Mouse (Mus musculus): ENCODE results near the gene Slc2a1. TPM values are rescaled to one million over a fixed set of nuclear protein-coding genes. Genes with fewer than 3 reads are reported as not detected.
A peak's percentile ranks its signal among the peaks of the same experiment; 100 is the strongest.

The Slc2a1 gene
- total RNA-seq, 2 experiments from 2014 or later: 6.2 to 7.5 TPM

DNA sequence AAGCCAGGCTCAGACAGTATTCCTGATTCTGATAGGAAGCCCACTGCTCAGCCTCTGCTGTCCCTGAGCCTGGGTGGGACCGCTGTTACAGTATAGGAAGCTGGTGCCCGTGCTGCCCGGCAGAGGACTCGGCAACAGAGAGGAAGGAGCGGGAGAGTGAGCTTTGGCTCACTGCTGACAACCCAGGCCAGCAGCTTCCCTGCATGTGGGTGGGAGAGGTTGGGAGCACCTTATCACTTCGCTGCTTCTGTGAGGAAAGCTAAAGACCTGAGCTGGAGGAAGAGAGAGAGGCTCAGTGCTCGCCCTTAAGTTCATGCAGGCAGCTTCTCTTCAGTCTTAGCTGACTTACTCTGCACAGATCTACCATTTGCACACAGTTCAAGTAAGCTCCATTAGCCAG is 20.0 kb downstream of the Slc2a1 start:
- no peak for DNase-seq (ENCODE audit: low spot score)

- DNase-seq (ENCODE audit: low spot score): no peak
These were observed 20.6 kb downstream of the Slc2a1 start for GRCm38 (mm10) chr4:119129096-119129495.

DNA sequence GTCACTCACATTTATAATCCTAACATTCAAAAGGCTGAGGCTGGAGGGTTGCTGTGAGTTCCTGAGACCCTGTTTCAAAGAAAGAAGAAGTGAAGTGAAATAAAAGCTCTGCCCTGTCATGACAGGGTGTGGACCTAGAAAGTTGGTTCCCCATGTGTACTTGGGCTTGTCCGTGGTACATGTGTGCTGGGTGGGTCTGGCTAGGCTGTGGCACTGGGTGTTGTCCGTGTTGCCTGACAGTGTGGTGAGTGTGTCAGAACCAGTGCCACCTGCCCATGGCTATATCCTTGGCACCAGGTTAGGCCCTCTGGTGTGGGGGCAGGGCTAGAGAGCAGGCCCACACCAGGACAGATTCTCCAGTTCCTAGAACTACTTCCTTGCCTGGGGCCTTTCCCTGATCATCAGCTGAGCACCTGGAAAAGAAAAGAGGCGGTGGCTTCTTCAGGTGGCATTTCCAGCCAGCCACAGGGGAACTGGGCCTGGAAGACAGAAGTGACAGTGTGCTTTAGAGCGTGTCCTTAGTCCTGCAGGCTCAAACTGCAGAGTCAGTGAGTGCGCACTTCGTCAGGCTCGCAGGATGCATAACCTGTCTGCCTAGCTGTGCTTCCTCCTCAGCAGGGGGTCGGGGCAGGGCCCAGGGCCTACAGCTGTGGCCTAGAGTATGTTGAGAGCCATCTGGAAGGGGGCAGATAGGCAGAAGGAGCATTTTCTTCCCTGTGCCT is 22.8 kb downstream of the Slc2a1 start:
- DNase-seq (ENCODE audit: low spot score): no peak

GRCm38 (mm10) chr4:119133306-119133705 is 24.8 kb downstream of the Slc2a1 start:
- no peak for DNase-seq (ENCODE audit: low spot score)

- no peak for DNase-seq (ENCODE audit: low spot score)
These were observed 25.3 kb downstream of the Slc2a1 start for GRCm38 (mm10) chr4:119133860-119134259.

GRCm38 (mm10) chr4:119137313-119137712 is 28.8 kb downstream of the Slc2a1 start:
- no peak for DNase-seq (ENCODE audit: low spot score)

GRCm38 (mm10) chr4:119138171-119138570 is 29.7 kb downstream of the Slc2a1 start:
- DNase-seq (ENCODE audit: low spot score): no peak

DNA sequence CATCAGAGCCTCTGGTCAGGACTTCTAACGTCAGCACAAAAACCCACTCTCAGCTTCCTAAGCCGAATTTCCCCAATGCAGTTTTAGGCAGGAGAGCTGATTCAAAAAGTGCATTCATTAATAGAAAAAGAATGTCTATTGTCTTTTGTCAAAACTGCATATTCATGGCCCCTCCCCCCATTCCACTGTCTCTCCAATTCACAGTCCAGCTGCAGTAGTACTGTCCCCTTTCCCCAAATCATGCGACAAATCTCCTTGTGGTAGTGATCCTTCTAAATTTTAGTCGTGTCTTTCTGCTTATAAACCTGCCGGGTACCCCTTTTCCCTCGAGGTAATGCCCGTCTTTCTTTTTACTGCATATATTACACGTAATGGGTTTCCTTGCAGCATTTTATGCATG is 30.3 kb downstream of the Slc2a1 start:
- no peak for DNase-seq (ENCODE audit: low spot score)

DNA sequence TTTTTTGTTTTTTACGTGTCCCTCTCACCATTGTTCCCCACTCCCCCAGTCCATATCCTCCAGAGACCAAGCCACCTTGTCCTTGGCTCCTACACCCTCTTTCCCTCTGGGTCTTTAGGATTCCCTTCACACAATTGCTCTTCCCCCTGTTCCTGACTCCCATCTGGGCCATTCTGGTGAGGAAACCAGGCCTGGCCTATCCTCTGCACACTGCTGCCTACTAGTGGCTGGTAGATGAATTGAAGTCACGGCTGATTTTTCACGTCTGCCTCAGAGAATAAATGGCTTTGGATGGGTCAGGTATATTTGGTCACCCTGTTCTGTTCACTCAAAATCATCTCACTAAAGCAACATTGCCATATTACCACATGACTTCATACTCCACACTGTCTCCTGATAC is 31.6 kb downstream of the Slc2a1 start:
- peak; percentile 39 for DNase-seq (ENCODE audit: low spot score)

- DNase-seq (ENCODE audit: low spot score): no peak
These were observed 32.7 kb downstream of the Slc2a1 start for GRCm38 (mm10) chr4:119141191-119141590.

DNA sequence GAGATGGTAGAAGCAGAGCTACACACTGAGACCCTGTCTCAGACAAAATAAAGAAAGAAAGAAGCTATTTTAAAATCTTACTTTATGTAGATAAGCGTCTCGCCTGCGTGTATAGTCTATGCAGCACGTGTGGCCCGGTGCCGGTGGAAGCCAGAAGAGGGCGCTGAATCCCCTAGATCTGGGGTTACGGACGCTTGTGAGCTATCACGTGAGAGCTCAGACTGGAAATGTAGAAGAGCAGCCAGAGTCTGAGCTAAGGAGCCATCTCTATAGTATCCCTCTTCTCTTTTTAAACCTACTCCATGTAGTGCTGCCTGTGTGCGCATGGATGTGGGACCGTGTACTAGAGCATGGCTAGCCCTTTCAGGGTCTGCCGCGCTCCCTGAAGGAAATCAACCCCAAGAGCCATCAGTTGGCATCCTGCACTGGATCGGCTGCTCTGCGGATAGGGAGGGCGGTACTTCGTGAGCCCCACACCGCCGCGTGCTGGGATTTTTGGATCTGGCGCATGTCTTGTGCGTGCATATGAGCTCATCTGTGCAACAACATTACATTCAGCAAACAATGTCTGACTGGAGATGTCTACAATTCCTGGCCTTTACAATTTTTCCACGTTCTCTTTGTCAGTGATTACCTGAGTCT is 33.8 kb downstream of the Slc2a1 start:
- DNase-seq (ENCODE audit: low spot score): peak; percentile 33

DNA sequence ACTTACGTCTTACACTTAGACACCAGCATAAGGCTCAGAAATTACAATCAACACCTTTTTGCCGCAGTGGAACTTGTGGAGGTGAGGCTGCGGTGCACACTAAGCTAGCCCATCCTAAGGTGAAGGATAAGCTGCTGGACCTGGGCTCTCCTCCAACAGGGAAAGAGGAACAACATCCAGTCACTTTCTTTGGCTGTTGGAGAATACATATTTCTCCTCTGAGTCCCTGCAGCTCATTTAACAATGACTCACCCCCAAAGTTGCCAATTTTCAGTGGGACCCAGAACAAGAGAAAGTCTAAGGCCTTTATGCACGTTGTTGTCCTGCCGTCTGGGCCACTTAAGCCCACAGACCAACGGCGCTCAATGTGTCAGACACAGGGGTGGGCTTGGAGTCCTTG is 38.3 kb downstream of the Slc2a1 start:
- peak; percentile 15 for DNase-seq (ENCODE audit: low spot score)

GRCm38 (mm10) chr4:119147347-119147746 is 38.8 kb downstream of the Slc2a1 start:
- DNase-seq (ENCODE audit: low spot score): no peak

GRCm38 (mm10) chr4:119148741-119149140 is 40.2 kb downstream of the Slc2a1 start:
- DNase-seq (ENCODE audit: low spot score): no peak

DNA sequence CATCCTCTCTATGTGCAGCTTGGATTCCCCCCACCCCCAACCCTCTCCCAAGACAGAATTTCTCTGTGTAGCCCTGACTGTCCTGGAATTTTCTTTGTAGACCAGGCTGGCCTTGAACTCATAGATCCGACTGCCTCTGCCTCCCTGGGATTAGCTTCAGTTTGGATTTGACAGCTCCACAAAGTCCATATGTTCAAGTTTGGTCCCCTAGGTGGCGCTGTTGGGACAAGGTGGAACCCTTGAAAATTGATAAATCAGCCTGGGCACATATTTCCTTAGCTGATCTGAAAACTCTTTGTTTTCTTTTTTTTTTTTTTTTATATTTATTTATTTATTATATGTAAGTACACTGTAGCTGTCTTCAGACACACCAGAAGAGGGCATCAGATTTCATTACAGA is 48.7 kb downstream of the Slc2a1 start:
- DNase-seq (ENCODE audit: low spot score): peak; percentile 59

DNA sequence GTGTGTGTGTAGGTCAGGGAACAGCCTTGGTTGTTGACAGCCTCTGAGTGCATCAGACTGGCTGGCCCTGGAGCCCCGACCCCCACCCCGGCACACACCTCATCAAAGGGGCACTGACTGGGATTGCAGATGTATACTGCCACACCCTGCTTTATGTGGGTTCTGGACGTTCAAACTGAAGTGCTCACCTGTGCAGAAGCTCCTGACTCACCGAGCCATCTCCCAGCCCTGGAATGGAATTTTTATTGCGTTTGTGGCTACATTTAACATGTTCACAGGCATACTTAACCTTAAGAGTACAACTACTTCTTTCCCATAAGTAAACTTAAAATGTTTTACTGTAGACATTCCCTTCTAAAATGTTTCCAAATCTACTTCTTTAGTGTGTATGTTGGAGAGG is 49.4 kb downstream of the Slc2a1 start:
- DNase-seq (ENCODE audit: low spot score): no peak

- DNase-seq (ENCODE audit: low spot score): no peak
These were observed 52.8 kb downstream of the Slc2a1 start for GRCm38 (mm10) chr4:119161358-119161757.

- DNase-seq (ENCODE audit: low spot score): no peak
These were observed 54.5 kb downstream of the Slc2a1 start for GRCm38 (mm10) chr4:119162990-119163389.

DNA sequence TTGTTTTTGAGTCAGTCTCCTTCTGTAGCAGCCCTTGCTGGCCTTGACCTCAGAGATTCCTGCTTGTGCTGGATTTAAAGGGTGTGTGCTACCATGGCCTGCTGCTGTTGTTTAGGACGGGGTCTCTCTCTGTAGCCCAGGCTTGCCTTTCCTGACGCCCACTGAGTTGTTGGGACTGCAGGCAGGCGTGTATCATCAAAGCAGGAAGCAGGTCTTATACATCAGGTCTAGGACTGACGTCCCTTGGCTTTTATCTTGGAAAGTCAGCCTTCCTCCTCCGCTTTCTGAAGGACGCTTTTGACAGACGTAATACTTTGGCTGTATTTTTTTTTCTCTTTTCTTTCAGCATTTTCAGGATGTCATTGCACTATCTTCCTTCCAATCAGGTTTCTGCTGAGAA is 57.4 kb downstream of the Slc2a1 start:
- DNase-seq (ENCODE audit: low spot score): no peak

DNA sequence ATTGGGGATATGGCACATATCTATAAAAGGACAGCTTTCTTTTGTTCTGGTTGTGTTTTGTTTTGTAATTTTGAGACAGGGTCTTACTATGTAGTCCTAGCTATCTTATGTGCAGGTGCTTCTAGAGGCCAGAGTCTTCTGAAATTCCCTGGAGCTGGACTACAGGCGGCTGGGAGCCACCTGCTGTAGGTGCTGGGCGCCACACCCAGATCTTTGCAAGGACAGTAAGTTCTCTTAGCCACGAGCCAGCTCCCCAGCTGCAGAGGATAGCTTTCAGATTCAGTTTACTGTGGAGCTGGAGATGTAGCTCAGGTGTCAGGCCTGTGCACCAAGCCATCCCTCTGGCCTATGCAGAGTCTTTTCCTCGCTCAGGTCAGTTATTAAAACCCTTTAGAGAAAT is 58.6 kb downstream of the Slc2a1 start:
- DNase-seq (ENCODE audit: low spot score): no peak

- peak; percentile 85 for DNase-seq (ENCODE audit: low spot score)
These were observed 59.2 kb downstream of the Slc2a1 start for GRCm38 (mm10) chr4:119167663-119168062.

- no peak for DNase-seq (ENCODE audit: low spot score)
These were observed 64.6 kb downstream of the Slc2a1 start for GRCm38 (mm10) chr4:119172919-119173650.

All from gastrocnemius, adult 18-20 months (tissue).